Mouse (Mus musculus) kidney, adult 9 months (tissue): ENCODE measurements around the gene Epha4.

Source experiments
- DNase-seq: peaks from one replicate; pipeline ENCODE4 v3.0.0; 2022

Gene Epha4

DNA sequence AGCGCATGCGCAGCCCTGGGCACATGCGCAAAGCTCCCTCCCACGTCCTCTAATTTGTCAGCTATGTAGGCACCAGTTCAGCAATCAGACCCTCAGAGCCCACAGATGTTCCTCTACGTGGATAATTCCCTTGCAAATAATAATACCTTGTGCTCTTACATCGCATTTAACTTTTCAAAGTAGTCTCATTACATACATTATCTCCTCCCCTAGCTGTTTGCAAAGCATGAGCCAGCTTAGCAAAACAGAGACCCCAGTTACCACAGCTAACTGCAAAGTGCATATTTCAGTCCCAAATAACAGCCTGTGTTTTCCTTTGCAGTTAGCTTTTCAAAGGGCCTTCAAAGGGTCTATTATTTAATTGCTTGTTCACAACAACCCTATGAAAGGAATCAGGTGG lies 123.3 kb downstream of the Epha4 start:
- no peak for DNase-seq

DNA sequence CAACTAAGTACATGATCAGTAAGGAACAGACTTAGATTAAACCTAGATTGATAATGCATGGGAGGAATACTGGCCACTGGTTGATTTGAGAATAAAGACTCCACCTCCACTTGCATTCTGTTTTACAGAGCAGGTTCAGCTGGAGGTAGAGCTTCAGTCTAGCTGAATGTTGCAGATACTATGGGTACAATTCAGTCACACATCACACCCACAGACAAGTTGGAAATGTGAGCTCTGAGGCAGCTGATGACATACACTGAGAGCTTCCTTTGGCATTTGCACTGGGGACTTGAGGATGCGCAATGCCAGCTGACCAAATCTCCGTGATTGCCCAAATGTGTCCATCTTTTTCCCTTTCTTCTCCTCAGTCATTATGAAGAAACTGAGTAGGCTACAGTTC lies 125.8 kb downstream of the Epha4 start:
- DNase-seq = no peak

DNA sequence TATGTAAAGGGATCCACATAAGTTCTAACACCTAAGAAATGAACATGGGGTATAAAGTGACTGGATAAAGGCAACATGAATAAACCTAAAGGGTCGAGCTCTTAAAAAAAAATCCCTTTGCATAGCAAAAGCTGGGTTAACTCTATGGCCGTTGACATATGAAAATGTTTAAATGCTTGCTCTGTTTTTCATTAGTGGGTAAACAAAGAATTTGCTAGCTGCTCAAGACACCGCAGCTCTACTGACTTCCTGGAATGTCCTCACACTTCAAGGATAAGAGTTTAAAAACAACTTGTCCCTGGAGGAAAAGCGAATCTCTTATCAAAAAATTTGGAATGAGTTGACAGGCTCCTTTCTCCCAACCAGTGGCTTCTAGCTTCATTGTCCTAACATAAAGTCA lies 126.3 kb downstream of the Epha4 start:
- no peak for DNase-seq

DNA sequence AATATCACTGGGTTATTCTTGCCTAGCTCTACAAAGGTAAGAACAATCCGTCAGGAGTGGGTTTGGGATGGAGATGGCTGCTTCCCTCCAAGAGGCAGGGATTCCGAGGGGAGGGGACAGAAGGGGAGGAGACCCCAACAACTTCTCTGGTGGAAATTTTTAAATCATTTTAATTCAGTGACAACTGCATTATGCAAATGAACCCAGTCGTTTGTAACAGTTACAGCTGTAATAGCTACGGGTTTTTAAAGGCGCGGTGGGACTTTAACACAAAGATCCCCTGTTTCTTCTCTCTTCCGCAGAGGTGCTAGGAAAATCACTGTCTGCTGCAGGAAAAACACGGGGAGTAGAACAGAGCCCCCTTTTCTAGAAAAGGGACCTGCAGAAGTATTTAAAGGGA lies 129.3 kb downstream of the Epha4 start:
- no peak for DNase-seq

DNA sequence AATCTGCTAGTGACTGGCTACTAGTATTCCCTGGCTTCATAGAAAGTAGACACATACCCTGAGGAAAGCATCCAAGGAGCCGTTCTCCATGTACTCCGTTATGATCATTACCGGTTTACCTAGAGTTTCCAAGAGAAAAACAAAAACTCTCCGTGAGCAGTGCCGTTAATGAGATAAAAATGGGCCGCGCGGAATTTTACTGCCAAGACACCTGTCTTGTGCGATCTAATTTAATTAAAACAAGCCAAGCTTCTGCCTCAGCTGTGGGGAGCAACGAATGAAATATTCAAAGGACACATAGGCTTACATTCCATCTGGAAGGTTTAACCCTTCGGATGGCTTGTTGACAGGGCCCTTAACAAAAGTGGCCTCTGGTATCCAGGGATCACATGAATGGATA lies 131.4 kb downstream of the Epha4 start:
- no peak for DNase-seq

DNA sequence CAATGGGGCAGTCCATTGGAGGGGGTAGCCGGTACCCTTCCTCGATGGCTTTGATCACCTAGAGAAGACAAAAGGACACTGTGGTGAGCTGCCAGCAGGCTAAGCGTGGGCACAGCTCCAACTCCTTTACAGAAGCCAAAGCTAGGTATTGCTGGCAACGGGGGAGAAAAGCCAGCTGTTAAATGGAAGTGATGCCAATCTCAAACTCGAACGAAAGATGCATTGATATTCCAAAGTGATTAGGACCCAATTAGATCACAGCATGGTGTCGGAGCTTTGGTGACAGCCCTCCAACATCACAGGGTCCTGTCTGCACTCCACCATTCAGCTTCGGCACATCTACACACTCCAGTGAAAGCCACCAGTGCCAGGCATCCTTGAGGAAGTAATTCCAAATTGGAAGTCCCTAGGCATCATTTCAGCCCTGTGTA lies 137.3 kb downstream of the Epha4 start:
- DNase-seq = no peak

DNA sequence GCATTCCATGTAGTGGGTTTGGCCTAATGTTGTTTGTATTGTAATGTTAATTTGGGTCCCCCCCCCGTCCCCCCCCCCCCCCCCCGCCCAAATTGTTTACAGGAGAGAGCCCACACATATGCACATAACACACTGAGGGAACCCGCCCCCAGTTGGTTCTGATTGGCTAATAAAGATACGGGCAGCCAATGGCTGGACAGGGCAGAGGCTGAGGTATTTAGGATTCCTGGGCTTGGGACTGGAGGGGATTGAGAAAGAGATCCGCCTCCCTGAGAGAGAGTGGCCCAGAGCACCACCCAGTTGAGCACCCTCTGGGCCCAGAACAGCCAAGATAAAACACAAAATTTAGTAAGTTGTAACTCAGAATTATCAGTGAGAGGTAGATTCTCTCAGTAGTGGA lies 140.8 kb downstream of the Epha4 start:
- no peak for DNase-seq

DNA sequence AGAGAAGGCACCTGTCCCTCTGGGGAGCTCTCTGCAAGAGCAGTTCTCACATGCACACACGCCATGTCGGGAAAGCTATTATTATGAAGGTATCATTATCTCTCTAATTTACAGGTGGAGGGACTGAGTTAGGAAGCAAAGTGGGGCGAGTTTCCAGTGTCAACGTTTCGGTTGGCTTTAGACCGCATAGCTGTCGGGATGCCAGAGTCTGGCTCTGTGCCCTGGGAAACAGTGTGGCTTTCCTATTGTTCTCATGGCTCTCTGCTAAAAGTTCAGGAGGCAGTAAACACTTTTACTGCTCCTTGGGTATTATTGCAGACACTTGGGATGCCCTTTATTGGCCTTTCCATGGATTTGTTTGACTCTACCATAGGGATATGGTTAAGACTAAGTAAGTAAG lies 144.0 kb downstream of the Epha4 start:
- DNase-seq = peak; percentile 31

DNA sequence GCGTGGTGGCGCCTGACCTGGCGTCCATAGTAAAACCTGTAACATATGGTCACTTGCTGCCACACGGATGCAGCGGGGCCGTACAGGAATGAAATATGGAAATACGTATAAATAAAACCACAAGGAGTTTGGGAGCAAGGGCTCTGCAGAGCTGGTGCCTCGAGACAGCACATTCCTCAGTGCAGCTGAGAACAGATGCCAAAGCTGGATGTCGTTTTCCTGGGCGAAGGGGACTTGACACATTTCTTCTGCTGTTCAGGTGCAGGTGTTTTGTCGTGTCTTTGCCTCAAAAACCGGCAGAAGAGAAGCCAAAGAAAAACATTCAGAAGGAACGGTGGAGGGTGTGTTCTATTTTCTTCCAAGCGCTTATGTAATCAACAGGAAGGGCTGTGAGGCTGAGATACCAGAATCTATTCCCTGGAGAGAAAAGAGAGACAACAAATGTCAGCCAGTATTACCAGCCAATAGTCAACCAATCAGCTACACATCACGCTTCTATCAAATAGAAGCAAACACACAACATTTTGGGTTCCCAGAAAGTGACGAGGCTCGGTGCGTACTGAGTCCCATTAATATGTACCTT lies 145.5 kb downstream of the Epha4 start:
- peak; percentile 46 for DNase-seq

DNA sequence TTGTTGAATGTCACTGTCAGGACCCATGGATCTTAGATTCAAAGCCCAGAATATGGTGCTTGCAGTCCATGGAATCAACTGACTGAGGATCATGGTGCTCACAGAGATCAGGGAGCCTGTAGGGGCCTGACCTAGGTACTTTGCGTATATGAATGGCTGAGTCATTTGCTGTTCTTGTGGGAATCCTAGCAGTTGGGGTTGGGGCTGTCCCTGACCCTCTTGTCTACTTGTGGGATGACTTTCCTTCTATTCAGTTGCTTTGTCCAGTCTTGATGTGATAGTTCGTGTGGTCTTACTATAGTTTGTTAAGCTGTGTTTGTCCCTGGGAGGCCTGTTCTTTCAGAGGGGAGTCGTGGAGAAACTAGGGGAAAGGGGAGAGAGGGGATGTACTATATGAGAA lies 149.0 kb downstream of the Epha4 start:
- no peak for DNase-seq

DNA sequence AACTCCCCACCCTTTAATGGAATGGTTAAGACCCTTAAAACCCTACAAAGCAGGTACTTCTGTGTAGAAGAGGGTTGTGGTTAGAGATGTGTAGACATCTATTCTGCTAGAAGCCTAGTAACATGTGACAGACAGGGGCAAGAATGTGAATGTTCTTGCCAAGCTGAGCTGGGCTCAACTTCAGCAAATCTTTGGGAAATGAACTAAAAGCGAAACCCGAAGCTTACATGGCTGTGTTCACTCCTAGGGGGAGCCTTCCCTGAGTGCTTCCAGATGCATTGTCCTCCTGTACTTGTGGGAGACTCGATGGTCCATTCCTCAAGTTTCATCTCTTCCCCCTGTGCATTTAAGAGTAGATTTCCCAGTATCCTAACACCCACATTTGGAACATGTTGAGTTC lies 150.3 kb downstream of the Epha4 start:
- no peak for DNase-seq

DNA sequence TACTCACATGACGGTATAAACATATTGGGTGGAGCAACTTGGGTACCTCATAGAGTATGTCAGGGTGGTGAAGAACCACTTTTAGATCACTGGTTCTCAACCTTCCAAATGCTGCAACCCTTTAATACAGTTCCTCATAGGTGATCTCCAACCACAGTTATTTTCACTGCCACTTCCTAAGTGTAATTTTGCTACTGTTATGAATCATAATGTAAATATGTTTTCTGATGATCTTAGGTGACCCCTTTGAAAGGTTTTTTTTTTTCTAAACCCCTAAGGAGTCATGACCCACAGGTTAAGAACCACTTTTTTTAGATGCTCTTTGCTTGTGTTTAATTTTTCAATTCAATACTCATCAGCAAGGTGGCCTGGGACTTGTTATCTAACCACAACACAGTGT lies 151.0 kb downstream of the Epha4 start:
- DNase-seq = no peak

DNA sequence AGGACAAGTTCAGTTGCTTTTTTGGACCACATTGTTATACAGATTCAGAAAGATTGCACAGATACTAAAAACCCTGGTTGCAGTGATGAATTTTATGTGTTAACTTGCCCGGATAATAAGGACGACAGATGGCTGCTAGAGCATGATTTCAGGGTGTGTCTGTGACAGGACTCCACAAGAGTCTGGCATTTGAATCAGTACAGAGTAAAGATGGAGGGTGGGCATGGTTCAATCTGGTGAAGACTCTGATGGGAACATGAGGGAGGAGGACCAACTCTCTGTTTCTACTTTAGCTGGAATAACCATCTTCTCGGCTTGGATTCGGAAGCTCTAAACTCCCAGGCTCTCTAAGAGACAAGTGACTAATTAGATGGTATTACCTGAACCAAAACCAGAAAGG lies 168.4 kb downstream of the Epha4 start:
- no peak for DNase-seq

DNA sequence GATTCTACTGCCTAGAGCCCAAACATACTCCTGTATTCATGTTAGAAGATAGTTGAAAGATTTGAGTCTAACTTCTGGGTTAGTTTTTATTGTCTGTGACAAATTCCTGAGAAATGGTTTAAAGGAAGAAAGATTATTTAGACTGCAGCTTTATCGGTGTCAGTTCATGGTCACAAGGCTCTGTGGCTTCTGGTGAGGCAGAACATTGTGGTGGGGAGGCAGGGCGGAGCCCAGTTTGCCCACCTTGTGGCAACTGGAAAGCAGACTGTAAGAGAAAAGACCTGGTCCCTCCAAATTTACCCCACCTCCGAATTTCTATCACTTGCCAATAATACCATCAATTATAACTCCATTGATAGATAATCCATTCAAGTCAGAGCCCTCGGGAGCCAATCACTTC lies 171.1 kb downstream of the Epha4 start:
- DNase-seq = no peak

DNA sequence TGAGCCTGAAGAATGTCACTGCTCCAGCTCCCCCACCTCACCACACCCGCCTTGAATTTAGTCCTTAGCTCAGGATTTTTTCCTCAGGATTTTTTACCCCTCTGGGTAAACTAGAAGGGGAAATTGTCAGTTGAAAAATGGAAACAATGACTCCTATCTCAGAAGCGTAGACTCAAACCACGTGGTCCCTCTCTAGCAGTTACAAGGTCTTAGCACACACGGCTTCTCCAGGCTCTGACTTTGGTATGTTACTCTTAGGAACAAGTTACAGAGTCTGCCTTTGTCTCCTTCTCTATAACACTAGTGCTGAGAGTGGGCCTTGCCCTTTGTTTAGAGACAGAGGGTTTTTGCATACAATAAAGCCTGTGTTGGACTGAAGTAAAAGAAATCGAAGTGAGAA lies 175.2 kb downstream of the Epha4 start:
- DNase-seq = no peak

DNA sequence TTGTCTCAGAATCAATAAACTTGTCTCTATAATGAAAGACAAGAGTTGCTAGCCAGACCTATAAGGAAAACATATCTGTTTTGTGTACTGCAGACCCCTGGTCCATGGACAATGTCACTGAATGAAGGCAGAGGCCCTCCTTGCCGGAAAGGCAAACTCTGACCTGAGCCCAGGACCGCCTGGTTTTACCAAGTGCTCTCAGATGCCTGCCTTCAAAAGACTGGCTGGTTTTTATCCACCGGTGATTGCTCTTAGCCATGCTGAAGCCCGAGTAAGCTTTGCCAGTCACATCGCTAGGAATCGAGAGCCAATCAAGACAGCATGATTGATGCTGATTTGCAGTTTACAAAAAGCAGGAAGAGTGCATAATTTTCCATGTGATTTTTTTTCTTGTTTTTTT lies 176.5 kb downstream of the Epha4 start:
- no peak for DNase-seq

DNA sequence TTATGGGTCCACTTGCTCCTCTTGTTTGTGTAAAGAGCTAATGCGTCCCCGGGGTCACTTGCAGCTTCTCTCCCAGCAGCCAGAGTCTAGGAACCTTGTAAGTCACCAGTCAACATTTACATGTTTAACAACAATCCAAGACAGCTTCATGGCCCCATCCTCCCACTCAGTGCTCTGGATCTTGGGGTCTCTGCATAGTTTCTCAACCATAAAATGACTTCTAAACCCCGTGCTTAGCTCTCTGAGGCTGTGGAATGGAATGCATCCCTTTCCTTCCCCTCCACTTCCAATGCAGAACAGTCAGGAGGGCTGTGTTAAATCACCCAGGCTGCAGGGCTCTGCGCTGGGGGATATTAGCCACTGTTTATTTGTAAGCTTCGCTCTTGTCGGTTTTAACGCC lies 178.0 kb downstream of the Epha4 start:
- no peak for DNase-seq

DNA sequence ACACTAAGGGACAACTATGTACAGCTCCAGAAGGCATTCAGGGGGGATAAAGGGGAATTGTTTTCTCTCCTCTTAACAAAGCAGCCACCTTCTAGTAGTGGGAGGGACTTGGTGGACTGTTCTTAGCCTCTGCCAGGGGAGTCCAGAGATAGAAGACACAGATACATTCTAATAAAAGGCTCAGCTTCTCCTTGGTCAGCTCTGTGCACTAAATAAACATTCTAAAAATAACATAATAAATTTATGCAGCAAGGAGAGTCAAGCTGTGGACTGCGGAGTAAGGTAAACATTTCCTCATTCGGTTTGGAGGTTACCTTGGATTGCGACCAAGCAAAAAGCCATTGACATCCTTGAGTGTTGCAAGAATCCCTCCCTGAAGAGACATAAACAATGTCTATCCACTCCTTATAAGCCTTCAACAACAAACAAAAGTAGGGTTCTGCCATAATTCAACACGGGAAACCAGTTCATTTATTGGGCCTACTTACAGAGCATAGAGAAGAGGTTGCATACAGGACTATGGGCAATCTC lies 196.2 kb downstream of the Epha4 start:
- DNase-seq = no peak
